Mouse (Mus musculus): ENCODE measurements at regions not wholly inside any gene's neighbourhood (a gene's known extent, or its start where the extent isn't known, plus 50 kb on each side); places are given as distances from the start of the nearest gene placed in this dataset.

DNA sequence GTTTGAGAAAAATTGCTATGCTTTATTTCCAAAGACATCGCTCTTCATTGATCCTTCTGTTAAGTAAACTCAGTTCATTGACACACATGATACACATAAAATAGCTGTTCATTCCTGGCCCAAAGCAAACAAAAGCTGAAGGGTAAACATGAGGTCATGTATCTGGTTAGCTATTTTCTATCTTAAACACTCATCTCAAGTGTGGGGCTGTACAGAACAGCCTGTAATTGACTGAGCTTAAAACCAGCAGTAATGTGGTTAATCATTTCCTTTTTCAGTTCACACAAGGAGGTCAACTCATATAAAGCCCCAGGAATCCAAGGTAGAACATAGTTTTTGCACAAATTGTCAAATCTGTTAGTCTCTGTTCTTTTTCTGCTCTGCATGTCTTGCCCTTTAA lies 94.5 kb downstream of the Cldn17 start:
- in situ Hi-C loops (cut with MboI, MseI): no loop called here

GRCm38 (mm10) chr16:88408144-88408543 lies 98.6 kb downstream of the Cldn17 start:
- in situ Hi-C loops (cut with MboI, MseI): no loop called here

GRCm38 (mm10) chr16:88404331-88404730 lies 102.4 kb downstream of the Cldn17 start:
- in situ Hi-C loops (cut with MboI, MseI): no loop called here

- in situ Hi-C loops (cut with MboI, MseI): loop anchor here (25.0 kb wide), 1 partner anchor 1362 kb away; no protein-coding TSS in a partner anchor
Measured at GRCm38 (mm10) chr16:88399881-88400280, 106.9 kb downstream of the Cldn17 start.

DNA sequence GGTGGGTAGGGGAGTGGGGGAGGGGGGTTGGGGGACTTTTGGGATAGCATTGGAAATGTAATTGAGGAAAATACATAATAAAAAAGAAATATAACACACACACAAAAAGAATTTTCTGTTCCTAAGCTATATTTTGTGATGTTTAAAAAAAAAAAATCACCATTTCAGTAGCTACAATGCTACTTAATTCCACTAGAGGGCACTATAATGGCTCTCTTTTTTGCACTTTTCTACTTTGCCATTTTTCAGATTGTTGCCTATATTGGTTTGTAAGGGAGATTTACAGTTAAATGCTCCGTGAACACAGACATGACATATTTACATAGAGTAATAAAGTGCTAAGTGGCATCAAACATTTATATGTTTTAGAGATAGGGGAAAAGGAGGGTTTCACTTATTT lies 102.7 kb upstream of the Grik1 start:
- in situ Hi-C loops (cut with MboI, MseI): loop anchor here (25.0 kb wide), 1 partner anchor 1370 kb away; no protein-coding TSS in a partner anchor

- in situ Hi-C loops (cut with MboI, MseI): loop anchor here (25.0 kb wide), 1 partner anchor 1381 kb away; no protein-coding TSS in a partner anchor
Measured at GRCm38 (mm10) chr16:88381605-88382279, 91.7 kb upstream of the Grik1 start.

DNA sequence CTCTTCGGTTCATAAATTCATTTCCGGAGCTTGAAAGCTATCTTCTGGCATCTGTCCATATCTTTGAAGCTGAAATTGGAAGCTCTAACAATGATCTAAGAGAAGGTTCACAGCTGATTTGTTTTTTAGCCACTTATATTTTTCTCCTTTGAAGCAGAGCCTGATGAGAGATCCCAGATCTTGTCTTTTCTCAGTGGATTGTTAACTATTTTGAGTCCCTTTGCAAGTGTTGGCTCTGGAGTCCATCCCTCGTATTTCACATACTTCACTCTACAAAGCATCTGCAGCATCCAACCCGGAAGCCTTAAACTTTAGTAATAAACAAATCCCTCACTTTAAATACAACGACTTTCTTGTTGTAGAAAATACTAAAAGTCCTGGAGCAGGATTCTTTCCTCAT lies 85.6 kb upstream of the Grik1 start:
- in situ Hi-C loops (cut with MboI, MseI): loop anchor here (25.0 kb wide), 1 partner anchor 1387 kb away; no protein-coding TSS in a partner anchor

DNA sequence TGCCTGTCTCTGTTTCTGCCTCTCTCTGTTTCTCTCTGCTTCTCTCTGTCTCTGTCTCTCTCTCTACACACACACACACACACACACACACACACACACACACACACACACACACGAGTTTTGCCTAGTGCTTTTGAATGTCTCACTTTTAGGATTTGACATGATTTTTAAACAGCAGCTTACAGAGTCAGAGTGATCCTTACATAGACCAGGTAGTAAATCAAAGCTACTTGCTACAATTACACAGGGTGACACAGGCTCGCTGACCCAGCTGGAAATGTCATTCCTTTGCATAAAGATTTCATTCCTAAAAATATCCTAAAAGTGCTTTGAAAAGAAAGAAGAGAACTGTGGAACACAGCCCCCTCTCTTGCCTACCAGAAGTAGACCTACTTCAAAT lies 84.5 kb upstream of the Grik1 start:
- in situ Hi-C loops (cut with MboI, MseI): loop anchor here (25.0 kb wide), 1 partner anchor 1388 kb away; no protein-coding TSS in a partner anchor

- in situ Hi-C loops (cut with MboI, MseI): no loop called here
Measured at GRCm38 (mm10) chr16:88372034-88372433, 82.0 kb upstream of the Grik1 start.

GRCm38 (mm10) chr16:88368146-88368545 lies 78.1 kb upstream of the Grik1 start:
- in situ Hi-C loops (cut with MboI, MseI): no loop called here

- in situ Hi-C loops (cut with MboI, MseI): no loop called here
Measured at GRCm38 (mm10) chr16:88367162-88367561, 77.1 kb upstream of the Grik1 start.

DNA sequence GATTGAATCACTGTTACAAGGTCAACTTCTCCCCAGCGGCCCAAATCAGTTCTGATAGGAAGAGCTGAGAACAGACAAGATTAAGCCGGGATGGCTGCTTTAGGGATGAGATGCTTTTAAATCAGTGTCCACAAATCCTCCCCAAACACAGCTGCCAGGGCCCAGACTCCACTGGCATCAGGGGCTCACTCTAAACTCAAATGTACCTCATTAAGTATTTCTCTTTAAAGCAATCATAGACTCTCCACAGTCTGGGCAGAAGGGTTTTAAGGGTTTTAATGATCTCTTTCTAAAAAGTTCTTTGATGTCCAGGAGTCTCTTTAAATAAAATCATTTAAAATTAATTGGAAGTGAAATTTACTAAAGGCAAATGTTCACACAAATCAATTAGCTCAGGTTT lies 70.0 kb upstream of the Grik1 start:
- in situ Hi-C loops (cut with MboI, MseI): no loop called here
